Mouse (Mus musculus) E14TG2a.4 (cell line): ENCODE data around the gene Sar1a.

Experiments used
- CTCF ChIP-seq: conservative IDR thresholded peaks from 2 replicates; pipeline ENCODE4 v1.5.1; 2014; ENCODE audit warnings: low read length
- NANOG ChIP-seq: IDR thresholded peaks from 2 replicates; pipeline ENCODE4 v1.6.1; 2014; ENCODE audit warnings: borderline replicate concordance, low read length, mixed read lengths
- POU5F1 ChIP-seq: IDR thresholded peaks from 2 replicates; pipeline ENCODE4 v1.6.1; 2014; ENCODE audit warnings: low read length, borderline replicate concordance

GRCm38 (mm10) chr10:61715462-61715837, 35.4 kb downstream of the Sar1a start:
- no peak for TF ChIP-seq CTCF
- TF ChIP-seq POU5F1, result no peak
- TF ChIP-seq NANOG, result no peak
